Mouse (Mus musculus) megakaryocyte, embryonic 14.5 days (primary cell): Measurements from ENCODE around the gene Unc5c. TPM values are rescaled to one million over a fixed set of nuclear protein-coding genes. Genes with fewer than 3 reads are reported as not detected.
A peak's percentile ranks its signal among the peaks of the same experiment; 100 is the strongest.

Experiments used
- H3K27me3 ChIP-seq: replicated peaks from 2 replicates; pipeline ENCODE3; 2012; ENCODE audit warnings: inconsistent platforms
- H3K36me3 ChIP-seq: replicated peaks from 2 replicates; pipeline ENCODE3; 2012; ENCODE audit warnings: low read length, inconsistent platforms, mixed read lengths
- H3K4me1 ChIP-seq: 2 replicates; pipeline ENCODE4 v1.6.1; 2012; ENCODE audit warnings: inconsistent platforms
- H3K4me3 ChIP-seq: replicated peaks from 2 replicates; pipeline ENCODE3; 2012; ENCODE audit warnings: moderate library complexity, mild to moderate bottlenecking, inconsistent platforms
- H3K9me3 ChIP-seq: 2 replicates; pipeline ENCODE4 v1.6.1; 2012; ENCODE audit warnings: inconsistent platforms
- FLI1 ChIP-seq: IDR thresholded peaks from 2 replicates; pipeline ENCODE4 v1.6.1; 2012; ENCODE audit warnings: low read length, inconsistent platforms, mixed read lengths
- GATA1 ChIP-seq: IDR thresholded peaks from 3 replicates; pipeline ENCODE4 v1.6.1; 2012; ENCODE audit warnings: mixed read lengths, low read length, inconsistent platforms, borderline replicate concordance
- polyA plus RNA-seq: library from polyadenylated mRNA; stranded (reverse); fragments of >175 nt; gene quantifications from 2 replicates; pipeline ENCODE4 v1.2.3, GENCODE M21; 2012; ENCODE audit warnings: low replicate concordance; ENCODE audit not compliant: insufficient read depth

Unc5c gene
- 0.01 TPM in 1 of 2 replicates, not detected in the other for polyA plus RNA-seq

DNA sequence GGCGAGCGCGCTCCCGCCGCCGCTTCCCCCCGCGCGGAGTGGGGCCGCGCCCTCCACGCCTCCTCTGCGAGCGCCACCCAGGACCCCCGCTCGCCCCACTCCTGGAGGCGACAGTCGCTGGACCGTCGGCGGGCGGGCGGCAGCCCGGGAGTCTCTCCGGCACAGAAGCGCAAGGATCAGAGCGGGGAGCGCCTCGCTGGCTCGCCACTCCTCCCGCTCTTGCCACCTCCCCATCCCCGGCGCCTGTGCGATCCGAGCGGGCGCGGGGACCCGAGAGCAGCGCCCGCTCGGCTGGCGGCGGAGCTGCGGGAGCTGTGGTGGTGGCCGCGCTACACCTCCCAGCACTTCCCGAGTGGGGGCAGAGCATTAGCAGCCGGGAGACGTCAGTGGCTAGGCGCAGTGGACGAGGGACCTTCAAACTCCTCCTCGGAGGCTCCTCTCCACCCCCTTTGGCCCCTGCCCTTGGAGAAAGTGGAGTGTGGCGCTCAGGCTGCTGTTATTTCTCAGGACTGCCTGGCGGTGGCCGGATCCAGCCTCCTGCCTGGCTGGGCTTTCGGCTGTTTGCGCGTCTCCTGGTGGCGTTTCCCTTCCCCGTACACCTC is at the start of gene Unc5c:
Unc5c (plus strand) TSS at position 113 of the 602 bp plus-strand sequence.
- Histone ChIP-seq H3K4me1 (peaks cover 16% of the 10 kb centered on the region), H3K27me3 (peaks cover 44% of the 10 kb centered on the region), H3K9me3 (peaks cover 13% of the 10 kb centered on the region), H3K36me3 (no peaks in the 10 kb centered on the region), H3K4me3 (peak within 1 kb of the TSS; percentile 85)
- TF ChIP-seq FLI1 (no peak), GATA1 (no peak)

GRCm38 (mm10) chr3:141457475-141457874 is 7.5 kb upstream of the Unc5c start:
- Histone ChIP-seq H3K27me3 (peaks cover 2% of the 10 kb centered on the region), H3K4me3 (no peak overlapping the region), H3K9me3 (peaks cover 1% of the 10 kb centered on the region), H3K4me1 (no peaks in the 10 kb centered on the region), H3K36me3 (no peaks in the 10 kb centered on the region)
- TF ChIP-seq GATA1 = no peak

- peaks cover 13% of the 10 kb centered on the region for H3K9me3 ChIP-seq
- no peak overlapping the region for H3K4me3 ChIP-seq
- no peaks in the 10 kb centered on the region for H3K36me3 ChIP-seq
- H3K27me3 ChIP-seq = peaks cover 39% of the 10 kb centered on the region
- no peak for TF ChIP-seq FLI1
- TF ChIP-seq GATA1 = no peak
- peaks cover 16% of the 10 kb centered on the region for H3K4me1 ChIP-seq
Measured at GRCm38 (mm10) chr3:141462482-141462881, 2.5 kb upstream of the Unc5c start.

DNA sequence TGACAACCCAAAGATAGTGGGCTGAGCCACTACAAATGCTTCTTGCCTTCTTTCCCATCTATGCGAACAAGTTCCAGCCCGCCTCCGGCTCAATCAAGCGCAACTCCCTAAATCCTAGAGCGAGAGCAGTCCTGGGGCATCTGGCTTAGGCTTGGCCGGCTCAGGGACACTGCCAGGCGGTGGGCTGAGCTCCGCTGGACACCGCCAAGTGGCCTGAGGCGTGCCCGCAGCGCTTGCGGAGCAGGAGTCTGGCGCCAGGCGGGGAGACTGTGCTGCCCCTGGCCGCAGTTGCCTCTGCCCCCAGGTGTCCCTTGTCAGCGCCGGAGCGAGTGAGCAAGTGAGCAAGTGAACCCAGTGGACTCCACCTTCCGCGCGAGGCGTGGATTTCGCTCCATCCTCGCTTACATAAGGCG is 319 bp upstream of the Unc5c start:
- Histone ChIP-seq H3K4me1 (peaks cover 16% of the 10 kb centered on the region), H3K27me3 (peaks cover 44% of the 10 kb centered on the region), H3K4me3 (peak overlapping the region; percentile 85), H3K36me3 (no peaks in the 10 kb centered on the region), H3K9me3 (peaks cover 13% of the 10 kb centered on the region)
- TF ChIP-seq GATA1 (no peak), FLI1 (no peak)

DNA sequence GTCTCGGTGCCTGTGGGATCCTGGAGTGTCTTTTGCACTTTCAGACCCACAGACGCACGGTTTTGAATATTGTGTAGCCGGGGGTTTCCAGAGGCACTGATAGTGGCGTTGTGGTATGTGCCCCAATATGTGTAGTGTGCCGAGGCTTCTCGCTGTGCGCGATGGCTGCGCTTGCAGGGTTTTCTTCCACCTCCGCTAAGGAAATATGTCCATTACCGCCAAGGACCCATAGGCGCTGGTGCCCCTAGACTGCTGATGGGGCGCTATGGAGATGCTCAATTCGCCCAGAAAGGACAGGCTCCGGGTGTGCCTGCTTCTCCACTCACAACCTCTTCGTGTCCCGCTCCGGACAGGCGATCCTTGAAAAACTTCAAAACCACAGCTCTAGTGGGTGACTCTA is 1.0 kb downstream of the Unc5c start:
- no peaks in the 10 kb centered on the region for H3K36me3 ChIP-seq
- peaks cover 13% of the 10 kb centered on the region for H3K9me3 ChIP-seq
- H3K27me3 ChIP-seq = peaks cover 44% of the 10 kb centered on the region
- H3K4me3 ChIP-seq = no peak overlapping the region
- no peak for TF ChIP-seq GATA1
- H3K4me1 ChIP-seq = peaks cover 16% of the 10 kb centered on the region

- Histone ChIP-seq H3K4me1 (peaks cover 16% of the 10 kb centered on the region), H3K27me3 (peaks cover 44% of the 10 kb centered on the region), H3K9me3 (peaks cover 13% of the 10 kb centered on the region), H3K4me3 (no peak overlapping the region), H3K36me3 (no peaks in the 10 kb centered on the region)
- no peak for TF ChIP-seq GATA1
- no peak for TF ChIP-seq FLI1
Measured at GRCm38 (mm10) chr3:141466727-141467335, 1.8 kb downstream of the Unc5c start.

DNA sequence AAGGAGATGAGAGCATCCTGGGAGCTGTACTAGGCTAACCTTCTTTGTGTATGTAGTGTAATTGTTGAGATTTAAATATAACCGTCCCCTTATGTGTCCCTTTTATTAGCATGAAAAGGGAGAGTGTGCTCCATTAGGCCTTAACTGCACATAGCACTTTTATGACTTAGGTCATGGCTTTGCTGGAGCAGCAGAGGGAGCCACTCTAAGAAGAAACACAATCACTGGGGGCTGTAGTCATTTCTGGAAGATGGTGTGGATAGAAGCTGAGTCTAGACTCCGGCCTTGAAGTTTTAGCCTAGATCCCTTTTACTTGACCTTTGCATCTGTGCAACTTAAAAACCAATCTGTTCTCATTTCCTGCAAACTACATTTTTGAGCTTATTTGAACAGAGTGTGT is 4.3 kb downstream of the Unc5c start:
- Histone ChIP-seq H3K9me3 (peaks cover 8% of the 10 kb centered on the region; the same call in 1 of the 2 replicates), H3K4me3 (no peak overlapping the region), H3K4me1 (peaks cover 16% of the 10 kb centered on the region), H3K36me3 (no peaks in the 10 kb centered on the region), H3K27me3 (peaks cover 32% of the 10 kb centered on the region)
- no peak for TF ChIP-seq FLI1
- no peak for TF ChIP-seq GATA1

DNA sequence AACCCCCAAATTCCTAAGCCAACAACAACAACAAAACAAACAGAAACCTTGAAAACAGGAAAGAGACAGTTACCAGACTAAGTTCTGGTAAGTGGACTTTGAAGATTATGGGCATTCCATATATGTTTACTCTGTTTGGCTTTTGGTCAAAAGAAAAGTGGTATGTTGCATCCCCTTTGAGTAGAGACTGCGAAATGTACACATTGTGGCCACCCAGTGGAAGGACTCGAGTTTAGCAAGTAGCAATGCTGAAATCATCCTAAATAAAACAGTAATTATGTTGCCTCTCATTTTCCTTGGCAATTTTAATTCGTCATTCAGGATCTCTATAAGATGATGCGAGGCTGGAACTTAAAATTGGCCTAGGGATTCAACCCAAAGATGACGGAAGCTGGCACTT is 8.2 kb downstream of the Unc5c start:
- H3K27me3 ChIP-seq = no peaks in the 10 kb centered on the region
- H3K4me3 ChIP-seq = no peak overlapping the region
- no peak for TF ChIP-seq GATA1
- no peak for TF ChIP-seq FLI1
- H3K4me1 ChIP-seq = no peaks in the 10 kb centered on the region
- H3K36me3 ChIP-seq = no peaks in the 10 kb centered on the region
- H3K9me3 ChIP-seq = no peaks in the 10 kb centered on the region

DNA sequence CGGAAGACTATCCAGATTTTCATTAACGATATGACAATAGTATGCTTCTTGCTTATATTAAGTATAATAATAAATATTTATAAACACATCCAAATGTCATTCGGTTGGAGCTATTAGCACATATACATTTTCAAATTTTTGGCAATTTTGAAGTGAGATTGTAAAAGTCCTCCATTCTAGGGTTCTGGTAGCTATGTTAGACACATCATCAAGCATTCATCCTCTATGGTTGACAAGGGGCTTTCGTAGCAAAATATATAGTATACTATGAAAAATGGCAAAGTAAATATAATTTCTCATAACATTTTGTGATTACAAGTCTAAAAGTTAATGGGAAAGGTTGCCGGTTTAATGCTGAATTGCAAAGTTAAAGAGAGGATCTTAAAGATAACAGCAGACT is 10.4 kb downstream of the Unc5c start:
- Histone ChIP-seq H3K9me3 (no peaks in the 10 kb centered on the region), H3K27me3 (no peaks in the 10 kb centered on the region), H3K36me3 (no peaks in the 10 kb centered on the region), H3K4me1 (no peaks in the 10 kb centered on the region), H3K4me3 (no peak overlapping the region)
- TF ChIP-seq GATA1 (no peak), FLI1 (no peak)

- no peak overlapping the region for H3K4me3 ChIP-seq
- no peak for TF ChIP-seq GATA1
- no peak for TF ChIP-seq FLI1
- no peaks in the 10 kb centered on the region for H3K27me3 ChIP-seq
- no peaks in the 10 kb centered on the region for H3K36me3 ChIP-seq
- no peaks in the 10 kb centered on the region for H3K4me1 ChIP-seq
- H3K9me3 ChIP-seq = no peaks in the 10 kb centered on the region
Measured at GRCm38 (mm10) chr3:141475919-141476318, 10.9 kb downstream of the Unc5c start.

- H3K27me3 ChIP-seq = no peaks in the 10 kb centered on the region
- TF ChIP-seq FLI1 = no peak
- no peak for TF ChIP-seq GATA1
- H3K9me3 ChIP-seq = no peaks in the 10 kb centered on the region
- no peaks in the 10 kb centered on the region for H3K4me1 ChIP-seq
- no peaks in the 10 kb centered on the region for H3K36me3 ChIP-seq
- H3K4me3 ChIP-seq = no peak overlapping the region
Measured at GRCm38 (mm10) chr3:141476670-141477069, 11.7 kb downstream of the Unc5c start.
